Mouse (Mus musculus) lung, embryonic 15.5 days (tissue): ENCODE results near the gene Stx8. TPM values are rescaled to one million over a fixed set of nuclear protein-coding genes. Genes with fewer than 3 reads are reported as not detected.

Source experiments
- ATAC-seq: fragments of 200-750 bp; cut with Nextera tagmentation; 2 replicates; pipeline ENCODE4 v1.8.0; 2017; ENCODE audit warnings: moderate number of reproducible peaks, borderline replicate concordance; ENCODE audit not compliant: low FRiP score, low TSS enrichment; ENCODE audit errors: extremely low read depth
- H3K27ac ChIP-seq: fragments of 300-500 bp; sonication (generic); 2 replicates; pipeline ENCODE4 v1.5.1; 2015; ENCODE audit warnings: moderate library complexity, mild to moderate bottlenecking, inconsistent platforms
- H3K27me3 ChIP-seq: fragments of 300-500 bp; sonication (generic); 2 replicates; pipeline ENCODE4 v1.6.1; 2015; ENCODE audit warnings: inconsistent platforms
- H3K36me3 ChIP-seq: fragments of 300-500 bp; sonication (generic); 2 replicates; pipeline ENCODE4 v1.6.1; 2015; ENCODE audit warnings: inconsistent platforms
- H3K4me1 ChIP-seq: fragments of 300-500 bp; sonication (generic); 2 replicates; pipeline ENCODE4 v1.6.1; 2015; ENCODE audit warnings: inconsistent platforms
- H3K4me2 ChIP-seq: fragments of 300-500 bp; sonication (generic); 2 replicates; pipeline ENCODE4 v1.6.1; 2015; ENCODE audit warnings: inconsistent platforms, mild to moderate bottlenecking, moderate library complexity
- H3K4me3 ChIP-seq: fragments of 300-500 bp; sonication (generic); 2 replicates; pipeline ENCODE4 v1.5.1; 2015; ENCODE audit warnings: mild to moderate bottlenecking, inconsistent platforms
- H3K9ac ChIP-seq: fragments of 300-500 bp; sonication (generic); 2 replicates; pipeline ENCODE4 v1.6.1; 2015; ENCODE audit warnings: inconsistent platforms
- H3K9me3 ChIP-seq: fragments of 300-500 bp; sonication (generic); 2 replicates; pipeline ENCODE4 v1.6.1; 2016; ENCODE audit warnings: inconsistent platforms
- WGBS: fragments of 180-500 bp; shearing (Covaris S2); methylation state at CpG from one replicate; pipeline ENCODE4 v1.1.7; 2015; 5-methylcytosine and 5-hydroxymethylcytosine counted together
- polyA plus RNA-seq: library from polyadenylated mRNA; unstranded; fragments of >200 nt; fragmentation: Nextera tagmentation; extraction: Ambion mirVana; gene quantifications from 2 replicates; pipeline ENCODE4 v1.2.1, GENCODE M21; 2015

The Stx8 gene
- polyA plus RNA-seq, 1 experiment from 2014 or later = 52.1 TPM

DNA sequence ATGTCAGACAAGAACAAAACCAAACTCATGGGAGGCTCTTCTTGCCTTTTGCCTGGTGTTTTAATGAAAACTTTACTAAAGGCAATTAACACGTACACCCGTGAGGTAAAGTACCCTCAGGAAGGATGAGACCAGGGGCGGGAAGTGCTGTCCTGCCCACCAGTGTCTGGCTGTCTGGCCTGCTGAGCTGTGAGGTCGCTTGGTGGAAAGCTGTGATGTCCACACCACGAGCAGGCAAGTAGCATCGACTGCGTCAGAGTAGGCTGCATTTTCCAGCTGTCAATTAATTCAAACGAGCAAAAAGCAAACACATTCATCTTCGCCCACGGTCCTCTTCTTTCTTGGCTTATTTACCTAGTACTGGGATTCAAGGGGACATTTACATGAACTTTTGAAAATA lies 232.7 kb downstream of the Stx8 start:
- 52% methylated on average over 10 of the region's 10 CpGs for WGBS
- H3K36me3 ChIP-seq = no peaks in the 10 kb centered on the region
- H3K27ac ChIP-seq = no peak overlapping the region
- H3K9ac ChIP-seq = no peak overlapping the region
- H3K4me3 ChIP-seq = no peak overlapping the region
- no peaks in the 10 kb centered on the region for H3K9me3 ChIP-seq
- no peaks in the 10 kb centered on the region for H3K27me3 ChIP-seq
- H3K4me2 ChIP-seq = no peak overlapping the region
- peaks cover 66% of the 10 kb centered on the region for H3K4me1 ChIP-seq
- ATAC-seq = no peak

DNA sequence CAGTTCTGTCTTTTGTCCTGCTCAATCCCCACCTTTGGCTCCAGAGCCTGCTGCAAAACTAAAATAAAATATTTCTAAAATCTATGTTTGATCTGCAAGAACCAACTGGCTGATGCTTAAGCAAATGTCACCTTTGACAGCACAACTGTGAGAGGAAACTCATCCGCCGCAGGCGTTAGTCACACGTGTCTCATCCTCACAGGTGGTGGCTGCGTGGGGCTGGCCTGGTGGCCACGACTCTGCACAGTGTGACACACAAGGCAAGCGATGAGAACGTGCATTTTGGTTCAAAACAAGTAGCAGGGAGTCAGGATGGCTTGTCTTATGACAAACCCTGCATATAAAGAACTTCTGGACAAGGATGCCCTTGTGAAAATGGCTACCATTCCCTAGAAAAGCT lies 233.1 kb downstream of the Stx8 start:
- Histone ChIP-seq H3K36me3 (no peaks in the 10 kb centered on the region), H3K9me3 (no peaks in the 10 kb centered on the region), H3K9ac (no peak overlapping the region), H3K27me3 (no peaks in the 10 kb centered on the region), H3K27ac (peak overlapping the region; percentile 63), H3K4me3 (no peak overlapping the region), H3K4me1 (peaks cover 62% of the 10 kb centered on the region), H3K4me2 (no peak overlapping the region)
- no peak for ATAC-seq
- 51% methylated on average over 8 of the region's 8 CpGs for WGBS

DNA sequence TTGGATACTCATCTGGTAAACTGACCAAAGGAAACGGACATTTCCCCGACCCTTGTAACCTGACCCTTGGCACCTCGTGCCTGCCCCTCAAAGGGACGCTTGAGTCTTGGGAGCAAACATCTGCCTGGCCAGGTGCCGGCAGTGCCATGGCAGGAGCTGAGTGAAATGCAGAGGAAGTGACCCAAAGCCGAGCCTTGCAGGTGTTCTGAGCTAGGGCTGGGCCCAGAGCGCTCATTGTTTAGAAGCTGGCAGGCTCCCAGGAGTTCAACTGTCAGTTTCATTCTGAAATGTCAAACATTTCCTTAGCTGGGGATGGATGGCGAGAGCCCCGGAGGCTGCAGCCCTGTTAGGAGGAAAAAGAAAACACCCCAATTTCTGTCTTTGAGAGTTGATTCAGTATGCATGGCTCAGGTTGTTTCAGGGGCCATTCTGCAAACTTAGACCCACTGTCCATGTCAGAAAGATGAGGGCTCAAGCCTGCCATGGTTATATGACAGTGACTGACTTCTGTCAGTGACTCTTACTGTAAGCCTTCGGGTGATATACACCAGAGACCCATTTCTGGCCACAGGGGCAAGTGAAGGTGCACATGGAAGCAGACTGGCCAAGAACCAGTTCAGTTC lies 233.9 kb downstream of the Stx8 start:
- ATAC-seq = no peak; the same call in 1 of the 2 replicates
- Histone ChIP-seq H3K4me1 (peaks cover 61% of the 10 kb centered on the region), H3K4me3 (no peak overlapping the region), H3K27me3 (no peaks in the 10 kb centered on the region), H3K9ac (no peak overlapping the region), H3K36me3 (no peaks in the 10 kb centered on the region), H3K9me3 (no peaks in the 10 kb centered on the region), H3K27ac (peak overlapping the region; percentile 63), H3K4me2 (no peak overlapping the region)
- 13% methylated on average over 10 of the region's 10 CpGs for WGBS

DNA sequence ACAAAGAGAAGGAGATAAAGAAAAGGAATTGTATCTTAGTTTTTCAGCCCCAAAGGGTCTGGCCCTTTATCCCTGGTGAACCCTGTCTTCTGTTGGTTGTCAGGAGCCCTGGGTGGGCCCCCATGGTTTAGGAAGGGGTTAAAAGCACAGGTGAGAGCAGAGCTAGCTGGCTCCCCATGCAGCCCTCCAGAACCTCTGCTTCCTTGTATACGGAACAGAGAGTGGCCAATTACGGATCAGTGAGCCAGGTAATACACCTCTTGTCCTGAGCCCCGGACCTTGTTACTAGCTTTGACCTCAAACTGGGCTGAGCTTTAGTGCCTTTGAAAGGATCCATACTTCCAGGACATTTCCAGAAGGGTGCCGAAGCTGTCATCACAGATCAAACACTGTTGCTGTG lies 234.5 kb downstream of the Stx8 start:
- Histone ChIP-seq H3K4me1 (peaks cover 59% of the 10 kb centered on the region), H3K4me3 (no peak overlapping the region), H3K9me3 (no peaks in the 10 kb centered on the region), H3K27ac (peak overlapping the region; percentile 63; the same call in 1 of the 2 replicates), H3K27me3 (no peaks in the 10 kb centered on the region), H3K4me2 (no peak overlapping the region), H3K9ac (no peak overlapping the region), H3K36me3 (no peaks in the 10 kb centered on the region)
- 63% methylated on average over 4 of the region's 4 CpGs for WGBS
- no peak for ATAC-seq

DNA sequence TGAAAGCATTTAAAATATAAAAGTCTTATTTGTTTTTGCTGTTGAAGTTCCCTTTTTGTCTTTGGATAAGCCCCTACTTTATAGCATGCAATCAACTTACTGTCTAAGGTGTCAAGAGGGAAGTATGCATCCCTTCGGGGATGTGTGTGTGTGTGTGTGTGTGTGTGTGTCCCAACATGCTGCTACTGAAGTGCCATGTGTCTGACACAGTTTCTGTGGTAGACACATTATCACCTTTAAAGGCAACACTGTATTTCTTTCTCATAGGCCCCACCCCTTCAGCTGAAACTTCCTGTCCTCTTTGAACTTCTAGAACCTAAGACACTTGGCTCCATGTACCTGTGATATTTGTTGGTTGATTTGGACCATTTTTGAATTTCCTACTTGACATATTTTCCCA lies 235.1 kb downstream of the Stx8 start:
- Histone ChIP-seq H3K4me2 (no peak overlapping the region), H3K36me3 (no peaks in the 10 kb centered on the region), H3K4me1 (peaks cover 58% of the 10 kb centered on the region), H3K9me3 (no peaks in the 10 kb centered on the region), H3K9ac (no peak overlapping the region), H3K27ac (no peak overlapping the region), H3K27me3 (no peaks in the 10 kb centered on the region), H3K4me3 (no peak overlapping the region)
- WGBS = 29% methylated on average over 1 of the region's 1 CpGs
- ATAC-seq = no peak

DNA sequence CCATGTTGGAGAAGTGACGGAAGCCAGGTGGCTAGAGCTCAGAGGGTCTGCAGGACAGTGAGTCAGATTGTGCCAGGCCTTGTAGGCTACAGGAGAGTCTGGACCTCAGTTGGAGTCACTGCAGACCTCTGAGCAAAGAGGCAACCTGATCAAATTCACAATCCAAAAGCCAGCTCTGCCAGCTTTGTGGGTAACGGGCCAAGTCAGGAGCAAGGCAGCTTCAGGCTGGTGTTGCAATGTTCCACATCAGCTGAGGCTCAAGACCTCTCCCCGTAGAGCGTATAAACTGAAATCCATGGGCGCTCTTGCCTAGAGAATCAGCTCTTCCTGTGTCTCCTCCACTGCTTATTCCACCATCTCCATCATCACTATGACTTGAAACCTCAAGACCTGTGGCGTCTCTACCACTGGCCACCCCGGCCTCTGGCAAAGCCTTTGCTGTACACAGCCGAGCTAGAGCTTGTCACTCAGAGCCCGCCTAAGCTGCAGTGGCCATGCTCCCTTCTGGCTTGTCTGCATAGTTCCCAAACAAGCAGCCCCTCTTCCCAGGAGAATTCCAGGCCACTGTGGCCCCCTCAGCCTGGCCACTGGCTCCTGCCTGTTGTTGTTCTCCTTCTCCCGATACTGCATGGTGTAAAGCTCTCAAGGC lies 235.9 kb downstream of the Stx8 start:
- Histone ChIP-seq H3K4me1 (peaks cover 52% of the 10 kb centered on the region), H3K27ac (no peak overlapping the region), H3K36me3 (no peaks in the 10 kb centered on the region), H3K4me2 (no peak overlapping the region), H3K4me3 (no peak overlapping the region), H3K27me3 (no peaks in the 10 kb centered on the region), H3K9ac (no peak overlapping the region), H3K9me3 (no peaks in the 10 kb centered on the region)
- WGBS = 79% methylated on average over 10 of the region's 10 CpGs
- no peak for ATAC-seq

DNA sequence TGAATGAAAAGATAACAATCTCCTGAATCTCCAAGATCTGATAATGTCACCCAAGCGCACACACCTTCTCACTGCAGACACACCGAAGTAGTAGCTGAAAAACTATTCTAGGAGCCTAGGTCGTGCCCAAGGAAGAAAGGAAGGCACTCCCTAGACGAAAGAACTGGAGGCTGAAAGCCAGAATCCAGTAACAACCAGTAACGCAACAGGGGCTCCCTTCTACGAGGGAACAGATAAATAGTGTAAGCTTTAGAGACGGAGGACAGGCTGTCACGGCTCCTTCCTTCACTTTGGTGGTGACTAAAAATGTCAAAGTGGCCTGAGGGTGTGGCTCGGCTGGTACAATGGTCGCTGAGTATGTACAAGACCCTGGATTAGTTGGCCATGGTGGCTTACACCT lies 236.6 kb downstream of the Stx8 start:
- Histone ChIP-seq H3K9me3 (no peaks in the 10 kb centered on the region), H3K27ac (no peak overlapping the region), H3K4me3 (no peak overlapping the region), H3K4me1 (peaks cover 52% of the 10 kb centered on the region), H3K36me3 (no peaks in the 10 kb centered on the region), H3K9ac (no peak overlapping the region), H3K27me3 (no peaks in the 10 kb centered on the region), H3K4me2 (no peak overlapping the region)
- 49% methylated on average over 10 of the region's 10 CpGs for WGBS
- ATAC-seq = no peak

DNA sequence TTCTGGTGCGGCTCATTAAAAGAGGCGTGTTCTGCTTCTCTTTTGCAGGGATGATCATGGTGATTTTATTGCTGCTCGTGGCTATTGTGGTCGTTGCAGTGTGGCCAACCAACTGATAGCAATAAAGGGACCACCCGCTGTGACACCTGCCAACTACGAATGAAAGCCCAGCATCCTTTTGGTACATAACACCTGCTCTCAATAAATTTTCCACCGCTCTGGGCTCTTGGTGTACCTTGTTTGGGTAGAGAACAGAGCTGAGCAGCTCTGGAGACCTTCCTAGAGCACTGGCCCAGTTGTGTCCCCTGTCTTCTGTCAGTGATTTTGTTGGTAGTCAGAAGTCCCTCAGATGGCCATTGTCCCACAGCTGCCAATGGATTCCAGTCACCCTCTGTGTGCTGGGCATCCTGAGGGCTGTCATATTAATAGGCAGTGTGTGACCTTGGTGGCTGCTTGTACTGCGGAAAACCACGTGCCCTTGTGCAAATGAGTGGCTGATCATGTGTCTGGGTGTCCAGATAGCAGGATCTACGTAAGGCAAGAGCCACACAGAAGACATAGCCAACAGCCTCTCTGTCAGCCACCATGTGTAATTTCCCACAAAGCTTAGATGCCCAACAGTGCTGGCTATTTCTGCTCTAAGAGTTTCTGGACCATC lies 237.8 kb downstream of the Stx8 start:
- Histone ChIP-seq H3K27me3 (no peaks in the 10 kb centered on the region), H3K4me2 (no peak overlapping the region), H3K9ac (no peak overlapping the region), H3K36me3 (no peaks in the 10 kb centered on the region), H3K4me3 (no peak overlapping the region), H3K9me3 (no peaks in the 10 kb centered on the region), H3K27ac (no peak overlapping the region), H3K4me1 (peaks cover 59% of the 10 kb centered on the region)
- WGBS = 72% methylated on average over 10 of the region's 10 CpGs
- no peak for ATAC-seq

DNA sequence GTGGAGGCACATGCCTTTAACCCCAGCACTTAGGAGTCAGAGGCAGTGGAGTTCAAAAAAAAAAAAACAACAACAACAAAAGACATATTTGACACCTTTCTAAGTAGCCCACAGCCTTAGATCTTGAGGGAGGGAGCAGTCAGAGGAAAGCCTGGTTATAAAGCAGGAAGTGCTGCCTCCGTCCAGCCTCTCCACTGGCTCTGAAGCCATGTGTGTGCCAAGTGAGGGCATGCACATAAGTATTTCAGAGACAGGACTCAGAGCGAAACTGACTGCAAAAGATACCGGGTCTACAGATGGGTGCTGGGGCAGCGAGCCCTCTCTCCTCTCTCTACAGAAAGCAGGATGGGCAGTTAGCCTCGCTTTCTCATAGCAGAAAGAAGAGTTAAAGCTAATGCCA lies 238.4 kb downstream of the Stx8 start:
- H3K27ac ChIP-seq = no peak overlapping the region
- H3K4me1 ChIP-seq = peaks cover 57% of the 10 kb centered on the region
- H3K4me2 ChIP-seq = no peak overlapping the region
- no peaks in the 10 kb centered on the region for H3K9me3 ChIP-seq
- no peak for ATAC-seq
- H3K36me3 ChIP-seq = no peaks in the 10 kb centered on the region
- H3K9ac ChIP-seq = no peak overlapping the region
- no peak overlapping the region for H3K4me3 ChIP-seq
- H3K27me3 ChIP-seq = no peaks in the 10 kb centered on the region
- 64% methylated on average over 5 of the region's 5 CpGs for WGBS

DNA sequence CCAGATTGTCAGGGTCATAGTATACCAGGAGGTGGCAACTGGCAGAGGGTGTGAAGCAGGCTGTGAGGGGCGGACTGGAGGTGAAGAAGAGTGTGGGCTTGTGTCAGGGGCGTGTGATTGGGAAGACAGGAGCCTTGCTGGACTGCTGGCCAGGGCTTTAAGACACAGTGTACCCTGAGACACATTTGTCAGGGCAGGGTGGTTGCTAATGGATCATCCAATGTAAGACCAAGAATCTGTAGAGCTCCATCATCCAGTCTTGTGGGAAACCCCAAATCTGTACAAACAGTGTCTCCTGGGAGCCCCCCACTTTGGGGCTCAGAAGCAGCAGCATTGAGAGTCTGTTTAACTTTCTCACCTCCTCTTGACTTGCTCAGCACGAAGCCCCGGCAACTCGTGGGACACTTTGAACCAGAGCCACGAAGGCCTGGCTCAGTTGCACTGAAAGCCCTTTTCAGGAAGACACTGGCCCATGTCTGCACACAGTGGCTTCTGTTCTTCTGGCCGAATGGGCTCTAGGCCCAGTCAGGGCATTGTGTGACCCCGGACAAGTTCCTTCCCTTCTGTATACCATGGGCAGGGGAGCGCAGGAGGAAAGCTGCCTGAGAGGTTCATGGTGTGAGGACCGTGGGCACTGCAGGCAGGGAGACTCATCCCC lies 239.7 kb downstream of the Stx8 start:
- 72% methylated on average over 10 of the region's 10 CpGs for WGBS
- no peak overlapping the region for H3K4me3 ChIP-seq

DNA sequence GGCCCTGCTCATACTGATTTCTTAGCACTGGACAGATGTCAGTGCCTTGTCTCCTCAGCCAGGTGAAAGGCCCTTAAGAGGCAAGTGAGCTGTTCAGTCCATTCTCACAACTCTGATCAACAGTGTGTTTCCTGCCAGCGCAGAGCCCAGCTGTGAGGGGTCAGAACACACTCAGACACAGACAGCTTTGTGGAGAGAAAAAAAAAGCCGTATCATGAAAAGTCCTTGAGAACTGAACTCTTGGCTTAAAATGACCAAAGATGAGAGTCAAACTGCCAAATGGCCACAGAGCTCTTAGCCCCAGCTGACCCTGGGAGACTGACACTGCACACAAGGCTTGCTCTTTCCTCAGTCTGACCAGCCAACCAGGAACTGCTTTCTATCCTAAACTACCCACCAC lies 242.0 kb downstream of the Stx8 start:
- no peak overlapping the region for H3K4me2 ChIP-seq
- H3K27ac ChIP-seq = 0 out of 2 replicates have a peak overlapping the region, but pooled peaks have one; percentile 70
- H3K9ac ChIP-seq = no peak overlapping the region
- H3K27me3 ChIP-seq = no peaks in the 10 kb centered on the region
- H3K36me3 ChIP-seq = no peaks in the 10 kb centered on the region
- H3K4me3 ChIP-seq = no peak overlapping the region
- no peaks in the 10 kb centered on the region for H3K9me3 ChIP-seq
- no peak for ATAC-seq
- peaks cover 57% of the 10 kb centered on the region for H3K4me1 ChIP-seq
- 33% methylated on average over 2 of the region's 2 CpGs for WGBS

More for the DNA sequence above, 239.7 kb downstream of the Stx8 start:
- H3K9ac ChIP-seq = no peak overlapping the region
- H3K4me1 ChIP-seq = peaks cover 50% of the 10 kb centered on the region
- H3K27me3 ChIP-seq = no peaks in the 10 kb centered on the region
- ATAC-seq = no peak
- H3K9me3 ChIP-seq = no peaks in the 10 kb centered on the region
- H3K4me2 ChIP-seq = no peak overlapping the region
- no peak overlapping the region for H3K27ac ChIP-seq
- no peaks in the 10 kb centered on the region for H3K36me3 ChIP-seq

DNA sequence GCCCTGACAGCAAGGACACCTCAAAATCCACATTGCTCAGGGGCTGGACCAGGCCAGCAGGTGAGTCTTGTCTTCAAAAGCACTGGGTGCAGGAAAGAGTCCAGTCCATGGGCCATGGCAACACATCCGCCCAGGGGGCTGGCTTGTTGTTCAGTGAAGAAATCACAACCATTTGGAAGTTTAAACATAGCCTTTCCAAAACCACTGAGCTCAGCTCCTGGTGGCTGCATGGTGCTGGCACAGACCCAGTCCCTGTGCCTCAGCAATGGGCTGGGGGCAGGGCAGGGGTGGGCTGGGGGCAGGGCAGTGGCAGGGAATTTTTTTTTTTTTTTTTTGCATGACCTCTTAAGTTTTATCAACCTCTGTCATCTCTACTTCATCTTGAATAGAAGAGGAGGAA lies 242.6 kb downstream of the Stx8 start:
- Histone ChIP-seq H3K4me2 (no peak overlapping the region), H3K27me3 (no peaks in the 10 kb centered on the region), H3K36me3 (no peaks in the 10 kb centered on the region), H3K4me1 (peaks cover 62% of the 10 kb centered on the region), H3K9me3 (no peaks in the 10 kb centered on the region), H3K27ac (peak overlapping the region; percentile 70), H3K4me3 (no peak overlapping the region), H3K9ac (no peak overlapping the region)
- WGBS = 40% methylated on average over 1 of the region's 1 CpGs
- no peak for ATAC-seq
